Mouse (Mus musculus) liver, embryonic 14.5 days (tissue): ENCODE data around the gene Rxfp4. TPM values are rescaled to one million over a fixed set of nuclear protein-coding genes. Genes with fewer than 3 reads are reported as not detected.
A peak's percentile ranks its signal among the peaks of the same experiment; 100 is the strongest.
"Not testable (repeated sequence)": the region's sequence is repeated elsewhere in the genome, so short reads cannot be mapped to it uniquely, and the experiment has no call there.

Experiments
- ATAC-seq: fragments of 200-750 bp; cut with Nextera tagmentation; 2 replicates; pipeline ENCODE4 v1.8.0; 2017; ENCODE audit warnings: moderate number of reproducible peaks, mild to moderate bottlenecking, moderate library complexity; ENCODE audit not compliant: insufficient read depth
- DNase-seq, 3 experiments: peaks; one replicate each; pipeline ENCODE4 v3.0.0-alpha.2; 2012 to 2013; ENCODE audit warnings: low read depth in 3 of 3, low spot score in 3 of 3
- H3K27ac ChIP-seq: fragments of 300-500 bp; sonication (generic); 2 replicates; pipeline ENCODE4 v1.5.1; 2014; ENCODE audit warnings: moderate library complexity, mild to moderate bottlenecking, control low read depth, inconsistent platforms
- H3K27me3 ChIP-seq: fragments of 300-500 bp; sonication (generic); 2 replicates; pipeline ENCODE4 v1.6.1; 2014; ENCODE audit warnings: mild to moderate bottlenecking, low read length, moderate library complexity; ENCODE audit not compliant: control insufficient read depth, insufficient read depth
- H3K36me3 ChIP-seq: fragments of 300-500 bp; sonication (generic); replicated peaks from 2 replicates; pipeline ENCODE4 v1.6.1; 2014; ENCODE audit warnings: low read depth; ENCODE audit not compliant: control insufficient read depth, insufficient read depth
- H3K4me1 ChIP-seq, 2 experiments: fragments of 200-500 bp in 1 of 2; fragments of 300-500 bp in 1 of 2; sonication (generic) in 1 of 2; replicated peaks; 2 replicates each; pipeline ENCODE4 v1.6.1; 2012 to 2014; ENCODE audit warnings: antibody characterized with exemption in 1 of 2, inconsistent platforms in 1 of 2, low read length in 1 of 2; ENCODE audit not compliant: control insufficient read depth in 2 of 2, insufficient read depth in 2 of 2
- H3K4me2 ChIP-seq: fragments of 300-500 bp; sonication (generic); 2 replicates; pipeline ENCODE4 v1.6.1; 2014; ENCODE audit warnings: low read depth, mild to moderate bottlenecking, control low read depth, moderate library complexity
- H3K4me3 ChIP-seq, 2 experiments: fragments of 200-500 bp in 1 of 2; fragments of 300-500 bp in 1 of 2; sonication (generic) in 1 of 2; 2 replicates each; pipeline ENCODE4 v1.5.1; 2012 to 2014; ENCODE audit warnings: low read depth in 2 of 2, low read length in 2 of 2, mild to moderate bottlenecking in 2 of 2, control low read depth in 1 of 2, inconsistent platforms in 1 of 2, moderate library complexity in 1 of 2; ENCODE audit not compliant: insufficient read depth in 1 of 2
- H3K9ac ChIP-seq: fragments of 300-500 bp; sonication (generic); replicated peaks from 2 replicates; pipeline ENCODE4 v1.6.1; 2014; ENCODE audit warnings: mild to moderate bottlenecking, control low read depth, moderate library complexity
- H3K9me3 ChIP-seq: fragments of 300-500 bp; sonication (generic); 2 replicates; pipeline ENCODE4 v1.6.1; 2016; ENCODE audit warnings: low read length, mixed read lengths; ENCODE audit not compliant: control insufficient read depth
- CTCF ChIP-seq: IDR thresholded peaks from 2 replicates; pipeline ENCODE4 v1.5.1; 2016; ENCODE audit warnings: antibody characterized with exemption, low read depth, control low read depth
- EP300 ChIP-seq: IDR thresholded peaks from 2 replicates; pipeline ENCODE4 v1.6.1; 2016; ENCODE audit warnings: antibody characterized with exemption, low read depth
- WGBS: fragments of 180-500 bp; shearing (Covaris S2); extraction: QIAGEN DNeasy Blood & Tissue Kit; methylation state at CpG from one replicate; pipeline ENCODE4 v1.1.7; 2014; ENCODE audit not compliant: insufficient replicate concordance; 5-methylcytosine and 5-hydroxymethylcytosine counted together
- polyA plus RNA-seq, 2 experiments: library from polyadenylated mRNA; depleted of rRNA in 1 of 2; stranded (reverse) in 1 of 2; unstranded in 1 of 2; fragments of >200 nt; fragmentation: Nextera tagmentation in 1 of 2; extraction: Ambion mirVana in 1 of 2; gene quantifications; 2 replicates each; pipeline versions ENCODE4 v1.2.1 to v1.2.3; 2012 to 2014

Rxfp4 gene
- polyA plus RNA-seq, 2 experiments, result not detected

- H3K9me3 ChIP-seq, result no peaks in the 10 kb centered on the region
- WGBS, result 52% methylated on average over 5 of the region's 5 CpGs
- H3K4me3 ChIP-seq, result no peak overlapping the region
- H3K27me3 ChIP-seq, result no peaks in the 10 kb centered on the region
- H3K9ac ChIP-seq, result no peak overlapping the region
- no peak for DNase-seq
- ATAC-seq, result no peak
- no peaks in the 10 kb centered on the region for H3K36me3 ChIP-seq
- TF ChIP-seq CTCF (no peak), EP300 (no peak)
- H3K27ac ChIP-seq, result no peak overlapping the region
- no peak overlapping the region for H3K4me2 ChIP-seq
- H3K4me1 ChIP-seq, result peaks cover 11 to 18% of the 10 kb centered on the region in 2 experiments
Measured at GRCm38 (mm10) chr3:88615117-88615516, 37.8 kb downstream of the Rxfp4 start.

DNA sequence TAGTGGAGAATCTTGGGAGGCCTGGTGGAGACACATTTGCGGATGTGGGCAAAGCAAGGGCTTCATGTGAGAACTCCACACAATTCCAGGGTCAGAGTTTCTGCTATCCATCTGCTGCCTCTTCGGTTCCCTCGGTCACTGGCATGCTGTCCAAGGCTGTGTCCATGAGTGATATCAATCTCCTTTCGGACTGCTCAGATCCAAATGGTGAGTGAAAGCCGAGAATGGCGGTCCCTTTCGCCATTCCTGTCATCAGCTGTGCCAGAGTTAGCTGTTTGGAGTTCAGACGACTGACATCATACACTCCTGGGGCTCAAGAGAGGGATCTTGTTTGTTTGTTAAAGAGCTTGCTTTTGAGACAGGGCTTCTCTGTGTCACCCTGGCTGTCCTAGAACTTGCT lies 38.5 kb downstream of the Rxfp4 start:
- Histone ChIP-seq H3K27me3 (no peaks in the 10 kb centered on the region), H3K9me3 (no peaks in the 10 kb centered on the region), H3K4me2 (no peak overlapping the region), H3K36me3 (no peaks in the 10 kb centered on the region), H3K4me3 (no peak overlapping the region), H3K27ac (no peak overlapping the region), H3K4me1 (peaks cover 11 to 12% of the 10 kb centered on the region in 2 experiments), H3K9ac (no peak overlapping the region)
- DNase-seq (no peak), ATAC-seq (no peak)
- TF ChIP-seq CTCF, result no peak
- TF ChIP-seq EP300, result no peak
- 70% methylated on average over 8 of the region's 8 CpGs for WGBS

DNA sequence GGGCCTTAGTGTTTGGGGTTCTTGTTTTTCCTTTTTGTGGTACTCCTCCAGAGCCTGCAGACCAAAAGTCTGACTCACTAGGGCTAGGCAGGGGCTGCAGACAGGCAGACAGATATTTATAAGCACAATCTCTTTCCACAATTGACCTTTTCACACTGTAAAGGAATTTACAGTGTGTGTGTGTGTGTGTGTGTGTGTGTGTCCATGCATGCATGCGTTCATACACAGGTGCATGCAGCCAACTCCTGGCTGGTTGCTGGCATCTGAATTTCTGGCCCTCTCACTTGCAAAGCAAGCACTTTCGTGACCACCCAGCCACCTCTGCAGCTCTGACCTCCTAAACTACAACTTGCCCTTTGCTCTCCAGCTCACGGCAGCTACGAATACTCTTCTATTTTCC lies 43.9 kb downstream of the Rxfp4 start:
- H3K4me2 ChIP-seq, result no peak overlapping the region
- H3K9ac ChIP-seq, result no peak overlapping the region
- ATAC-seq (no peak), DNase-seq (no peak)
- WGBS, result 56% methylated on average over 4 of the region's 4 CpGs
- peaks cover 0 to 6% of the 10 kb centered on the region in 2 experiments; a peak in 3 of 4 replicates for H3K4me1 ChIP-seq
- no peak overlapping the region for H3K4me3 ChIP-seq
- H3K36me3 ChIP-seq, result no peaks in the 10 kb centered on the region
- no peak overlapping the region for H3K27ac ChIP-seq
- TF ChIP-seq EP300 (no peak), CTCF (no peak)
- H3K27me3 ChIP-seq, result no peaks in the 10 kb centered on the region
- H3K9me3 ChIP-seq, result no peaks in the 10 kb centered on the region

DNA sequence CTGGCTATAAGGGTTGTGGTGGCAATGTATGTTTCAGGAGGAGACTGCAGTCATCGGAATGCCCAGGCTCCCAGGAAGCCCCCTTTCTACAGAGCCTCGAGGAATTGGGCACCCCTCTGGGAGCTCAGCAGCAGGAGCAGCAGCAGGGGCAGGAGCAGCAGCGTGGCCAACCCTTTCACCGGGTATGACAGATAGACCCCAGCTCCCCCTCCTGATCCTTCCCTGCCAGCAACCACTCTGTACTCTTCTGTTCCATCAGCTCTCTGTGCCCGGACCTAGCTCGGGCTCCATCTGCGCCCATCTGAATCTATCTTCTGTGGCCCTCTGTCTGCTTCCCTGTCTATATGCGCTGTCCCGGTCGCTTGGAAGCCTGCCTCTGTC lies 45.2 kb downstream of the Rxfp4 start:
- DNase-seq (no peak), ATAC-seq (peak; percentile 42)
- H3K27ac ChIP-seq, result no peak overlapping the region
- no peak overlapping the region for H3K9ac ChIP-seq
- peaks cover 0 to 6% of the 10 kb centered on the region in 2 experiments; a peak in 3 of 4 replicates for H3K4me1 ChIP-seq
- H3K4me2 ChIP-seq, result peak overlapping the region; percentile 44; the same call in 1 of the 2 replicates
- no peak overlapping the region for H3K4me3 ChIP-seq
- no peaks in the 10 kb centered on the region for H3K9me3 ChIP-seq
- no peak for TF ChIP-seq EP300
- TF ChIP-seq CTCF, result no peak
- 29% methylated on average over 10 of the region's 10 CpGs for WGBS
- H3K36me3 ChIP-seq, result no peaks in the 10 kb centered on the region
- no peaks in the 10 kb centered on the region for H3K27me3 ChIP-seq

DNA sequence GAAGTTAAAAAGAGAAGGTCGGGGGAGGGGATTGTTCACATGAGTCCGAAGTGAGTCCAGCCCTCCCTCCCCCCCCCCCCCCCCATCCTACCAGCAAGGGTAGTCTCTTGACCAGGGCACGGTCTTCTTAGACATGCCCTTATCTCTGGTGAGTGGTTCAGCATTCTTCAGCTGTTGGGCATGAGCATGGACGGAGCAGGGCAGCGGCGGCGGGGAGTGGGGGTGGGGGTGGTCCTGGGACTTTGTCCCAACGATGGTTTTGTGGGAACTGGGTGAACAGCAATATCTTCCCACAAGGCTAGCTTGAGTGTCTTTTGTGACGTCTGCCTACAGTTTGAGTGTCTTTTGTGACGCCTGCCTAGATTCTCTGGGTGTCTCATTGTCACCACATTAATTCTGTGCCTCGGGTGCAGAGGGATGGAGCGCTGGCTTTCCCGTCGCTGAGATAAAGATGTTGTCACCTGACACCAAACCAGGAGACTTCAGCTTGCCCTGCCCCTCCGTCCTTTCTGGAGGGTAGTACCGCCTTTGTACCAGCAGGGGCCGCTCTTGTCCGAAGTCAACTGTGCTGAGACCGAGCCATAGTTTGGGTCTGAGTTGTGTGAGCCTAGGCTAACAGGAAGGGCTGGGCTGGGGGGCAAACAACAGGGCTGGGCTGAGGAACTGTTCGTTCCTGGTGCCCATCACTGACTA lies 45.7 kb downstream of the Rxfp4 start:
- TF ChIP-seq CTCF (peak; percentile 100), EP300 (no peak)
- peak overlapping the region; percentile 48 for H3K4me2 ChIP-seq
- H3K27me3 ChIP-seq, result no peaks in the 10 kb centered on the region
- no peaks in the 10 kb centered on the region for H3K36me3 ChIP-seq
- DNase-seq, result peak; percentile 57 to 76 (median 65)
- H3K4me3 ChIP-seq, result peak overlapping the region in 1 of 2 experiments; percentile 31; a peak in 1 of 4 replicates
- H3K9me3 ChIP-seq, result no peaks in the 10 kb centered on the region
- H3K9ac ChIP-seq, result no peak overlapping the region
- under 1% methylated on average over 20 of the region's 20 CpGs for WGBS
- no peak overlapping the region for H3K27ac ChIP-seq
- ATAC-seq, result peak; percentile 85
- peaks cover 0 to 6% of the 10 kb centered on the region in 2 experiments; a peak in 3 of 4 replicates for H3K4me1 ChIP-seq

GRCm38 (mm10) chr3:88605666-88606065 lies 47.3 kb downstream of the Rxfp4 start, which contains the start of gene Arhgef2:
Arhgef2 (plus strand) TSS chr3:88605966.
- H3K9ac ChIP-seq, result not testable (repeated sequence)

More at GRCm38 (mm10) chr3:88605666-88606065, 47.3 kb downstream of the Rxfp4 start, which contains the start of gene Arhgef2:
- H3K4me2 ChIP-seq, H3K36me3 ChIP-seq, H3K27me3 ChIP-seq, H3K4me3 ChIP-seq, DNase-seq, ATAC-seq, H3K9me3 ChIP-seq, H3K4me1 ChIP-seq, H3K27ac ChIP-seq: not testable (repeated sequence)
- WGBS, result 82% methylated on average over 2 of the region's 2 CpGs
